Mouse (Mus musculus) megakaryocyte, embryonic 14.5 days (primary cell): ENCODE measurements at regions not wholly inside any gene's neighbourhood (a gene's known extent, or its start where the extent isn't known, plus 50 kb on each side); places are given as distances from the start of the nearest gene placed in this dataset.

Experiments used
- FLI1 ChIP-seq: IDR thresholded peaks from 2 replicates; pipeline ENCODE4 v1.6.1; 2012; ENCODE audit warnings: low read length, inconsistent platforms, mixed read lengths
- GATA1 ChIP-seq: IDR thresholded peaks from 3 replicates; pipeline ENCODE4 v1.6.1; 2012; ENCODE audit warnings: mixed read lengths, low read length, inconsistent platforms, borderline replicate concordance

- no peak for TF ChIP-seq GATA1
- TF ChIP-seq FLI1, result no peak
These were observed 148.2 kb downstream of the Sox4 start for GRCm38 (mm10) chr13:28805302-28805701.
